Mouse (Mus musculus) kidney, adult 2 months (tissue): ENCODE measurements at regions not wholly inside any gene's neighbourhood (a gene's known extent, or its start where the extent isn't known, plus 50 kb on each side); places are given as distances from the start of the nearest gene placed in this dataset.

Experiments used
- CTCF ChIP-seq: fragments of 200-500 bp; conservative IDR thresholded peaks from 2 replicates; pipeline ENCODE4 v1.5.1; 2011; ENCODE audit warnings: low read depth, mild to moderate bottlenecking, control low read depth, low read length, moderate library complexity, mixed read lengths; ENCODE audit not compliant: insufficient read depth, insufficient read length
- POLR2A ChIP-seq: fragments of 200-500 bp; IDR thresholded peaks from one replicate; pipeline ENCODE4 v1.6.1; 2011; ENCODE audit warnings: low read depth, low read length, control low read depth

GRCm38 (mm10) chr12:59744768-59745167, 525.2 kb upstream of the Fbxo33 start:
- TF ChIP-seq POLR2A: no peak
- TF ChIP-seq CTCF: no peak
